Mouse (Mus musculus) forebrain, embryonic 16.5 days (tissue): Measurements from ENCODE around the gene Hmx1. TPM values are rescaled to one million over a fixed set of nuclear protein-coding genes. Genes with fewer than 3 reads are reported as not detected.

Source experiments
- ATAC-seq: fragments of 200-750 bp; cut with Nextera tagmentation; 2 replicates; pipeline ENCODE4 v1.8.0; 2017; ENCODE audit warnings: mild to moderate bottlenecking, moderate library complexity
- H3K27ac ChIP-seq: fragments of 300-500 bp; sonication (generic); 2 replicates; pipeline ENCODE4 v1.5.1; 2014; ENCODE audit warnings: low read length, control low read depth
- H3K27me3 ChIP-seq: fragments of 300-500 bp; sonication (generic); replicated peaks from 2 replicates; pipeline ENCODE4 v1.6.1; 2014; ENCODE audit warnings: low read length; ENCODE audit not compliant: control insufficient read depth, insufficient read depth
- H3K36me3 ChIP-seq: fragments of 300-500 bp; sonication (generic); 2 replicates; pipeline ENCODE4 v1.6.1; 2014; ENCODE audit not compliant: control insufficient read depth, insufficient read depth
- H3K4me1 ChIP-seq: fragments of 300-500 bp; sonication (generic); replicated peaks from 2 replicates; pipeline ENCODE4 v1.6.1; 2014; ENCODE audit warnings: low read length; ENCODE audit not compliant: control insufficient read depth, insufficient read depth
- H3K4me2 ChIP-seq: fragments of 300-500 bp; sonication (generic); 2 replicates; pipeline ENCODE4 v1.6.1; 2014; ENCODE audit warnings: mild to moderate bottlenecking, low read length, control low read depth
- H3K4me3 ChIP-seq: fragments of 300-500 bp; sonication (generic); replicated peaks from 2 replicates; pipeline ENCODE4 v1.5.1; 2014; ENCODE audit warnings: mild to moderate bottlenecking, low read length, control low read depth
- H3K9ac ChIP-seq: fragments of 300-500 bp; sonication (generic); replicated peaks from 2 replicates; pipeline ENCODE4 v1.6.1; 2014; ENCODE audit warnings: low read depth, low read length, control low read depth
- H3K9me3 ChIP-seq: fragments of 300-500 bp; sonication (generic); 2 replicates; pipeline ENCODE4 v1.6.1; 2016; ENCODE audit warnings: low read length; ENCODE audit not compliant: control insufficient read depth
- WGBS: fragments of 180-500 bp; shearing (Covaris S2); extraction: QIAGEN DNeasy Blood & Tissue Kit; methylation state at CpG from one replicate; pipeline ENCODE4 v1.1.7; 2014; 5-methylcytosine and 5-hydroxymethylcytosine counted together
- polyA plus RNA-seq: library from polyadenylated mRNA; unstranded; fragments of >200 nt; fragmentation: Nextera tagmentation; extraction: Ambion mirVana; gene quantifications from 2 replicates; pipeline ENCODE4 v1.2.1, GENCODE M21; 2015

The Hmx1 gene
- polyA plus RNA-seq, 1 experiment from 2014 or later: not detected

DNA sequence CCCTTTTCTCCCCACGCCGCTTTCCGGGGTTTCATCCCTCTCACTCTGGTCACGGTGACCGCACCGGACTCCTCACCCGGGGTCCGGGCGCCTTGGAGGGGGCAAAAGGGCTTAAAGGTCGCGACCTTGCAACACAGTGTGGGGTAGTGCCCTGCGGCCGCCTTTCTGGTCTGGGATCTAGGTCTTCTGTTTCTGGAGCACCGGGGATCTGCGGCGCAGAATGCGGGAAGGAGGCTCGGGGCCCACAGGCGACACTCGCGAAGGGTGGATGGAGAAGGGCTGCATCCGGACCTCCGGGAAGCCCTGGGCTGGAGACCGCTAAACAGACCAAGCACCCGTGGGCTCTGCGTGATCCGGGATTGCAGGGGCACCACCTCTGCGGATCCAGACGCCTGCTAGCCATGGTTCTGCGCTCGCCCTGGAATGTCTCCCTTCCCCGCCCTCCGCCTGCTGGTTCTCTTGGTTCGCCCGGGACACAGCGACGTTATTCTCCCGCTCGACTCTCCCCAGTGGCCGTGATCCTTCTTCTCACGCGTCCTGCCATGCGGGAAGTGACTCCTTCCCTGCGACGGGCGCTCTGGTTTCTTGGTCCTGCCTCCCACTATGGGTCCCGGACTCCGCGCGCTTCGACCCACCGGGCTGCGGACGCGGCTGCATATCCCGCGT, 8.2 kb downstream of the Hmx1 start:
- H3K36me3 ChIP-seq: no peaks in the 10 kb centered on the region
- no peak overlapping the region for H3K27ac ChIP-seq
- H3K4me3 ChIP-seq: no peak overlapping the region
- WGBS: under 1% methylated on average over 53 of the region's 57 CpGs
- peaks cover 15% of the 10 kb centered on the region for H3K4me1 ChIP-seq
- ATAC-seq: no peak
- peaks cover 82% of the 10 kb centered on the region for H3K27me3 ChIP-seq
- no peak overlapping the region for H3K9ac ChIP-seq
- no peaks in the 10 kb centered on the region for H3K9me3 ChIP-seq
- H3K4me2 ChIP-seq: no peak overlapping the region

DNA sequence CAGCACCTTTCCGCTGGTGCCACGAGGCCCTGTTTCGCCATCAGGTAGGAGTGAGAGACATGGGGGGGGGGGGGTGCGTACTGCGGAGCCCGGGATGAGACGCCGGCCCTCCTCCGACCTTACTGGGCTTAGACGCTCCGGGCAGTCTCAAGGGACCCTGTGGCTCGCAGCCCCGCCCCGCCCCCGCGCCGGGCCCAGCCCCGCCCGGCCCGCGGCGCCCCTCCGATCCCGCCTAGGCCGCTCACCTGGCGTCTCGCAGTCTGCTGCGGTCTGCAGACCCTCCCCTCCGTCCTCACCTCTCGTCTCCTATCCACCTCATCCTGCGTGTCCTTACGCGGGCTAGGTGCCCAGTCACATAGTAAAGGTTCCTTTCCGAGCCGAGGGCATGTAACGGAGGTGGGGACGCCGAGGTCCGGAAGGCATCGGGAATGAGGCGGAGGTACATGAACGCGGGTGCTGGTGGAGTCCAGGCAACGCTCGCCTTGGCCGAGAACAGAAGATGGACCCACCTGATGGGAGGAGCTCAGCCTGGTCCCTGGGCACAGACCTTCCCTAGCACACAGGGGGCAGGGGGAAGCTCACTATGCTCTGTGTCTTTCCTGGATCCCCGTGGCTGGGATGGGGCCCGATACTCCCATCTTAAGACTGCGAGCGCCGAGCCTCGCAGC, 8.9 kb downstream of the Hmx1 start:
- Histone ChIP-seq H3K9me3 (no peaks in the 10 kb centered on the region), H3K27ac (no peak overlapping the region), H3K27me3 (peaks cover 83% of the 10 kb centered on the region), H3K4me3 (no peak overlapping the region), H3K4me1 (peaks cover 12% of the 10 kb centered on the region), H3K9ac (no peak overlapping the region), H3K4me2 (no peak overlapping the region), H3K36me3 (no peaks in the 10 kb centered on the region)
- ATAC-seq: no peak
- WGBS: under 1% methylated on average over 47 of the region's 52 CpGs

DNA sequence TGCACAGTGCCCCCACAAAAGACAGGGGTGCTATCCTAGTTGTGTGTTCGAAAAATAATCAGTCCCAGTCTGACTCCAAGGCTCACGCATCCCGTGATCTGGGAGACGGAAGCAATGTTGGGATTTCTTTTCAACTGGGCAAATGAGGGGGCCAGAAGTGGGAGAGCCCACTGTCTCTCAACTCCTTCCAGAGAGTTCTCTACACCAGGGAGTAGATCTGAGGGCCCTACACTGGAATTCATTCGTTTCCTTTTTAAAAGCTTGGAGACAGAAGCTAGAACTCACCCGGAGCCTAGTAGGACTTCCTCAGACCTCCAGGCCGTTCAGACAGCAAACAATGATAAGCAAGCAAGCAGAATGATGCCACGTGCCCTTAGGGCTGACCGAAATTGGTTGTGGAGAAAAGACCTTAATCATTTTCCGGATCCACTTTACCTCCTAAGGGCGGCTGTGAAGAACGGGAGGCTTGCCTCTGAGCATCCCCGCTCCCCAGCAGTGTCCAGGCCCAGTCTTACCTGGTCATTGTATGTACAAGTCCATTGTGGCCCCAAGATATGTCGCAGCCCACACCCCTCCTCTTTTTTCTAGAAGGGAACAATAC, 9.5 kb downstream of the Hmx1 start:
- Histone ChIP-seq H3K27me3 (peaks cover 83% of the 10 kb centered on the region), H3K27ac (no peak overlapping the region), H3K4me2 (no peak overlapping the region), H3K9me3 (no peaks in the 10 kb centered on the region), H3K4me1 (peaks cover 12% of the 10 kb centered on the region), H3K36me3 (no peaks in the 10 kb centered on the region), H3K9ac (no peak overlapping the region), H3K4me3 (no peak overlapping the region)
- 2% methylated on average over 14 of the region's 14 CpGs for WGBS
- no peak for ATAC-seq

DNA sequence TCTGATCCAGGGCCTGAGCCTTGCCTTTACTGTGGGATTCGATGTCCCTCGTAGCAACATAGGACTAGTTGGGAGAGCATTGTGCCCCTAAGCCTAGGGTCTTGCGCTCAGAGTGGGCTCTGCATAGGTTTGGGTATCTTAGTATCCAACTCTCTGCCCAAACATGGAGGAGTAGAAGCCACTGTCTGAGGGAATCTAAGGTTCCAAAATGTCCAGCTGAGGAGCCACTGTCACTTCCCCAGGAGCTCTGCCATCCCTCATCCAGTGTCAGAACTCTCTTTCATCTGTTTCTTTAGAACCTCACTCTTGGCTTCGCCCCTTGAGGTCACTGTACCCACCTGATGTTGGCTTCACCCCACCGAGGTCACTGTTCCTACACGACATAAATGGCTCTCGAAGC, 10.2 kb downstream of the Hmx1 start:
- 2% methylated on average over 7 of the region's 7 CpGs for WGBS
- Histone ChIP-seq H3K4me2 (no peak overlapping the region), H3K4me3 (no peak overlapping the region), H3K36me3 (no peaks in the 10 kb centered on the region), H3K27me3 (peaks cover 82% of the 10 kb centered on the region), H3K27ac (no peak overlapping the region), H3K9me3 (no peaks in the 10 kb centered on the region), H3K9ac (no peak overlapping the region), H3K4me1 (peaks cover 12% of the 10 kb centered on the region)
- ATAC-seq: no peak

DNA sequence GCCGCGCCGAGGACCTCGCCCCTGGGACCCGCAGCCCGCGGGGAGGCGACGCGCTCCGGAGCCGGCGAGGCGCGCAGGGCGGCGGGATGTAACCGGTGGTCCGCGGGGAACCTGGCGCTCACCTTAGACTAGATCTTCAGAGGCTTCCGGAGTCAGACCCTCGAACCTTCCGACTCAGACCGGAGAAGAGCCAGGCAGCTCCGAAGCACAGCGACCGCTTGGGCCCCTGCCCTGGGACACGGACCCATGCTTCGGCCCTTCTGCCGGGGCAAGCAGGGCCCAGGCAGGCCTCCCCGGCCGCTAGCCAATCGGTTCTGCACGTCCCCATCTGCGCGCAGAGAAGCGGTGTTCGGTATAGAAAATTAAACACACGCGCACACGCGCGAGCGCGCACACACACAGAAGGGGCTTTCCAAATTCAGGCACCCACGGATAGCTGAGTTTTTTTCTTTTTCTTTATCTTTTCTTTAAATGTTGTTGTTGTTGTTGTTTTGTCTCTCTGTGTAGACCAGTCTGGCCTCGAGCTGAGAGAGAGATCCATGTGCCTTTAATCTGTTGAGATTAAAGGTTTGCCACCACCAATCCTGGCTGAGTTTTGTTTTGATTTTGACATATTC, 10.9 kb downstream of the Hmx1 start:
- Histone ChIP-seq H3K36me3 (no peaks in the 10 kb centered on the region), H3K27ac (no peak overlapping the region), H3K9ac (no peak overlapping the region), H3K27me3 (peaks cover 79% of the 10 kb centered on the region), H3K9me3 (no peaks in the 10 kb centered on the region), H3K4me2 (no peak overlapping the region; the same call in 1 of the 2 replicates), H3K4me3 (no peak overlapping the region), H3K4me1 (peaks cover 12% of the 10 kb centered on the region)
- under 1% methylated on average over 48 of the region's 48 CpGs for WGBS
- ATAC-seq: no peak

DNA sequence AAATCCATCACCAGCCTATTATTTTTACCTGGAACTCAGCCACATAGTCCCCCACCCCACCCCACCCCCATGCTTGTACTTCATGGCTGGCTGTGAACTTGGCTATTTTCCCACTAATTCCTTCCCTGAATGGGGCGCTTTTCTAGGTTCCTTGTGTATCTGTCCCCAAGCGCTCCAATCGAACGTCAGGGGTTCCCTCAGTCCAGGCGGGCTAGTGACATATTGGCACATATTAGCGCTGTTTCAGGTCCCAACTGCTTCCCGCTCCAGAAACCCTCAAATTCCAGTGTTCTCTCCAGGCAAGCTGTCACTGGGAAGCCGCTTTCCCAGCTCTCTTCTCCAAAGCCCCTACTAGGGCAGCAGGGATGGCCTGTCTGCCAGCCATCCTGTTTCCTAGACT, 12.3 kb downstream of the Hmx1 start:
- Histone ChIP-seq H3K9ac (no peak overlapping the region), H3K9me3 (no peaks in the 10 kb centered on the region), H3K27ac (no peak overlapping the region), H3K36me3 (no peaks in the 10 kb centered on the region), H3K4me2 (no peak overlapping the region), H3K4me1 (peaks cover 12% of the 10 kb centered on the region), H3K4me3 (no peak overlapping the region), H3K27me3 (peaks cover 66% of the 10 kb centered on the region)
- WGBS: under 1% methylated on average over 8 of the region's 8 CpGs
- ATAC-seq: no peak

DNA sequence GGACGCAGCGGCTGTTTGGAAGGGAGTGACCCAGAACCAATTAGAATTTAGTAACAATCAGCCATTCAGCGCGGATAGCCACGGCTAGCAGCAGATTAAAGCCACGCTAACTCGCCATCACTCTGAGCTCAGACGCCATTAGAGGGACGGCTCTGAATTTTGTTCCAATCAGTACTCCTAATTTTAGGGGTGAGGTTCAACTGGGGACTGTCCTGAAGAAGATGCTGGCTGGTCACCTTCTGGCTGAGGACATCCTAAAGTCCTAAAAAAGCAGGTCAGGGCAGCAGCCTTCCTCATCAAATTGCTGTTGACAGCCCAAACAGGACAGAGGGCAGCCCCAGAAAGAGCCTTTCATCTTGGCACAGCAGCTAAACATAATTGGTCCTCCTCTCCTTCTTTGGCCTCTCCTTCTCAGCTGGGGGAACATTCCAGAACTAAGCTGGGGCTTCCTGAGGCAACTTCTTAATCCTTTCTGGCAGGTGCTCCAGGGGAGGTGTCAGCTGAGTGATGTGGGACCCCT, 18.6 kb downstream of the Hmx1 start:
- no peak for ATAC-seq
- Histone ChIP-seq H3K4me3 (no peak overlapping the region), H3K36me3 (no peaks in the 10 kb centered on the region), H3K4me2 (no peak overlapping the region), H3K9me3 (no peaks in the 10 kb centered on the region), H3K4me1 (no peaks in the 10 kb centered on the region), H3K27ac (no peak overlapping the region), H3K27me3 (peaks cover 18% of the 10 kb centered on the region), H3K9ac (no peak overlapping the region)
- whole genome bisulfite sequencing: 19% methylated on average over 9 of the region's 9 CpGs

DNA sequence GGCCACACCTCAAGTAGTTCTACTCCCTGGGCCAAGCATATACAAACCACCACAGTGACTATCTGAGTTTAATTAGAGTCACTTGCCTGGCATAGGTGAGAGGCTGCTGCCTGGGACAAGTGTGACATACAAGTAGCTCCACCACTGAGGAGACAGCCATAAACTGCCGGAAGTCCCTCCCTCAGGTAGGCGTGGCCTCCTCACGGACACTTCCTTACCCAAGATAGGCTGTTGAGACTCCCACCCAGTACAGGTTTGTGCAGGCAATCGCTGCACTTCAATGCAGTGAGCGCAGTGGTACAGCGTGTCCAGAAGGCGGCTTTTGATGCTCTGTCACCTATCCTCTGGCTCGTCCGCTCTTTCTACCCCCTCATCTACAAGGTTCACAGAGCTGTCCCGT, 22.1 kb downstream of the Hmx1 start:
- 63% methylated on average over 10 of the region's 10 CpGs for WGBS
- H3K27ac ChIP-seq: no peak overlapping the region
- no peaks in the 10 kb centered on the region for H3K27me3 ChIP-seq

DNA sequence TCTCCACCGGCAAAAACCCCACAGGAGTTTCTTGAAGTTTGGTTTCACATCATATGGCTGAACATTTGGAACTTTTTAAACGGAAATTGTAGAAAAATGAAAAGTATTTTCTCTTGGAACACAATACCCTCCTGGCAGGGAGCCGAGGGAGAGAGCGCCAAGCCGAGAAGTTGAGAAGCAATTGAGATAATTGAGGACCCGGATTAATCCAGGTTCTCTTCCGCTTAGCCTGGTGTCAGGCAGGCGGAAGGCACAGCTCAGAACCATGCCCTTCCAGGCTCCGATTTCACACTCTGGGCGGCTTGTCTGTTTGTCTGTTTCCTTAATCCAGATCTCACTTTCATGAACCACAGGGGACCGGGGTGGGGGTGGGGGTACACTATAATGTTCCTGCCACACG, 23.9 kb downstream of the Hmx1 start:
- ATAC-seq: no peak
- H3K9ac ChIP-seq: no peak overlapping the region
- no peaks in the 10 kb centered on the region for H3K9me3 ChIP-seq
- 10% methylated on average over 12 of the region's 12 CpGs for WGBS
- no peaks in the 10 kb centered on the region for H3K4me1 ChIP-seq
- no peak overlapping the region for H3K4me2 ChIP-seq
- H3K36me3 ChIP-seq: no peaks in the 10 kb centered on the region
- no peak overlapping the region for H3K27ac ChIP-seq
- no peak overlapping the region for H3K4me3 ChIP-seq
- H3K27me3 ChIP-seq: no peaks in the 10 kb centered on the region

More for the DNA sequence above, 22.1 kb downstream of the Hmx1 start:
- Histone ChIP-seq H3K4me1 (no peaks in the 10 kb centered on the region), H3K4me3 (no peak overlapping the region), H3K4me2 (no peak overlapping the region), H3K9ac (no peak overlapping the region), H3K36me3 (no peaks in the 10 kb centered on the region), H3K9me3 (no peaks in the 10 kb centered on the region)
- peak; percentile 38; the same call in 1 of the 2 replicates for ATAC-seq
